Mouse (Mus musculus) CH12.LX (cell line): ENCODE measurements around the gene Hlcs.

Experiments
- CHD1 ChIP-seq: IDR thresholded peaks from 2 replicates; pipeline ENCODE4 v1.6.1; 2012; ENCODE audit warnings: low read depth, low read length, improper control_type of control experiment, inconsistent platforms
- CTCF ChIP-seq, 2 experiments: IDR thresholded peaks in 1 of 2; conservative IDR thresholded peaks in 1 of 2; 2 replicates each; pipeline ENCODE4 v1.5.1; 2011 to 2012; ENCODE audit warnings: low read depth in 2 of 2, low read length in 2 of 2, improper control_type of control experiment in 1 of 2, inconsistent platforms in 1 of 2, mild to moderate bottlenecking in 1 of 2, moderate library complexity in 1 of 2
- MAFK ChIP-seq: IDR thresholded peaks from 2 replicates; pipeline ENCODE4 v1.6.1; 2011; ENCODE audit warnings: low read length, improper control_type of control experiment; ENCODE audit not compliant: insufficient replicate concordance
- MAX ChIP-seq: IDR thresholded peaks from 2 replicates; pipeline ENCODE4 v1.6.1; 2011; ENCODE audit warnings: low read length, improper control_type of control experiment
- POLR2A ChIP-seq: IDR thresholded peaks from 2 replicates; pipeline ENCODE4 v1.6.1; 2011; ENCODE audit warnings: low read depth, mild to moderate bottlenecking, improper control_type of control experiment, low read length
- RAD21 ChIP-seq: IDR thresholded peaks from 2 replicates; pipeline ENCODE4 v1.6.1; 2011; ENCODE audit warnings: low read depth, mild to moderate bottlenecking, low read length, improper control_type of control experiment, moderate library complexity
- SIN3A ChIP-seq: IDR thresholded peaks from 2 replicates; pipeline ENCODE4 v1.6.1; 2012; ENCODE audit warnings: low read length, improper control_type of control experiment, inconsistent platforms
- ZMIZ1 ChIP-seq: IDR thresholded peaks from 2 replicates; pipeline ENCODE4 v1.6.1; 2012; ENCODE audit warnings: low read depth, mild to moderate bottlenecking, inconsistent platforms, low read length, improper control_type of control experiment

GRCm38 (mm10) chr16:94191379-94192315 is 121.7 kb downstream of the Hlcs start:
- TF ChIP-seq CTCF (conservative IDR thresholded peaks at IDR 0.05 in 1 of 2, IDR thresholded peaks at IDR 0.05 in 1 of 2; ENCODE audit: low read depth in 2 of 2, low read length in 2 of 2) (no peak), ZMIZ1 (no peak), SIN3A (no peak), POLR2A (no peak), CHD1 (no peak), RAD21 (no peak), MAFK (no peak), MAX (no peak)
